In genomic region chr7:133059150-133059509, GRCm38 (mm10) we compare ENCODE assay signal across 10 mouse cellular contexts.
A peak's percentile ranks its signal among the peaks of the same experiment; 100 is the strongest.
DNase-seq lines count a peak whose midpoint lies in the region; ATAC-seq and TF ChIP-seq lines count a peak whose summit lies in the region.
"Had no signal": no experiment of that assay in that cellular context is flagged by ENCODE, and none has a peak within 500 bp of the region (broad histone marks: within the 10 kb centered on the region; RNA-seq: fewer than 3 reads in every experiment).

No protein-coding gene starts in this region.

- TF ChIP-seq POLR2A in kidney, adult 2 months (IDR thresholded peaks at IDR 0.05; ENCODE audit: low read depth, low read length) = no peak

- DNase-seq in heart, embryonic 10.5 days (ENCODE audit: low spot score) = no peak
- DNase-seq in heart, postnatal 36 days = no peak
- DNase-seq in gastrocnemius, postnatal 36 days = peak; percentile 42 to 68
- DNase-seq in kidney, adult 2 months = no peak
- DNase-seq in layer of hippocampus, adult 9-10 months (ENCODE audit: low spot score) = no peak
- DNase-seq: kidney, adult 8-10 months; spleen, adult 18-20 months had no signal

- peaks cover 77% of the 10 kb centered on the region for H3K4me1 ChIP-seq in heart, embryonic 10.5 days
- peaks cover 17% of the 10 kb centered on the region for H3K4me1 ChIP-seq in midbrain, embryonic 15.5 days
- peaks cover 20% of the 10 kb centered on the region for H3K4me1 ChIP-seq in midbrain, embryonic 13.5 days (replicated peaks)
- H3K4me1 ChIP-seq in kidney, adult 2 months (ENCODE audit: control insufficient read depth, insufficient read depth, low read length) = peaks cover 36% of the 10 kb centered on the region

- peaks cover 26% of the 10 kb centered on the region for H3K36me3 ChIP-seq in heart, embryonic 10.5 days
- H3K36me3 ChIP-seq in midbrain, embryonic 15.5 days (replicated peaks) = no peaks in the 10 kb centered on the region
- peaks cover 3% of the 10 kb centered on the region; the same call in 1 of the 2 replicates for H3K36me3 ChIP-seq in midbrain, embryonic 13.5 days
- H3K36me3 ChIP-seq in kidney, adult 2 months (ENCODE audit: control insufficient read depth, insufficient read depth, low read length) = no peaks in the 10 kb centered on the region

- ATAC-seq in midbrain, embryonic 15.5 days (replicated peaks) = no peak
- no peak for ATAC-seq in midbrain, embryonic 13.5 days

- no peak overlapping the region; the same call in 1 of the 2 replicates for H3K9ac ChIP-seq in midbrain, embryonic 15.5 days
- no peak overlapping the region for H3K9ac ChIP-seq in midbrain, embryonic 13.5 days (replicated peaks)
- H3K9ac ChIP-seq: liver, embryonic 14.5 days had no signal

- H3K4me3 ChIP-seq in heart, embryonic 10.5 days = no peak overlapping the region
- H3K4me3 ChIP-seq in midbrain, embryonic 15.5 days = no peak overlapping the region
- H3K4me3 ChIP-seq in midbrain, embryonic 13.5 days (replicated peaks) = no peak overlapping the region
- H3K4me3 ChIP-seq in kidney, adult 2 months (ENCODE audit: insufficient read depth, low read depth, low read length) = no peak overlapping the region

- H3K4me2 ChIP-seq in midbrain, embryonic 15.5 days = no peak overlapping the region
- no peak overlapping the region for H3K4me2 ChIP-seq in midbrain, embryonic 13.5 days (replicated peaks)

- WGBS in heart, embryonic 10.5 days = 52% methylated on average over 6 of the region's 6 CpGs
- 75% methylated on average over 6 of the region's 6 CpGs for WGBS in midbrain, embryonic 15.5 days
- 87% methylated on average over 6 of the region's 6 CpGs for WGBS in midbrain, embryonic 13.5 days
- WGBS in kidney, adult 2 months = 31% methylated on average over 6 of the region's 6 CpGs

- TF ChIP-seq CTCF in kidney, adult 2 months (conservative IDR thresholded peaks at IDR 0.05; ENCODE audit: insufficient read depth, insufficient read length, low read depth, low read length) = no peak

- no peaks in the 10 kb centered on the region for H3K27me3 ChIP-seq in heart, embryonic 10.5 days (ENCODE audit: insufficient read depth, poor library complexity, severe bottlenecking)
- no peaks in the 10 kb centered on the region for H3K27me3 ChIP-seq in midbrain, embryonic 15.5 days (replicated peaks)
- H3K27me3 ChIP-seq in midbrain, embryonic 13.5 days = no peaks in the 10 kb centered on the region
- no peaks in the 10 kb centered on the region for H3K27me3 ChIP-seq in kidney, adult 2 months (replicated peaks; ENCODE audit: control insufficient read depth, insufficient read depth, low read length)

- peak overlapping the region; percentile 83 for H3K27ac ChIP-seq in heart, embryonic 10.5 days
- peak overlapping the region; percentile 17; the same call in 1 of the 2 replicates for H3K27ac ChIP-seq in midbrain, embryonic 15.5 days
- no peak overlapping the region for H3K27ac ChIP-seq in midbrain, embryonic 13.5 days
- H3K27ac ChIP-seq in kidney, adult 2 months (ENCODE audit: insufficient read depth, low read depth, low read length) = no peak overlapping the region
- H3K27ac ChIP-seq: liver, embryonic 14.5 days had no signal

- intact Hi-C loops in heart, postnatal 36 days (cut with DNase I) = loop anchor here (5.0 kb wide), 1 partner anchor 63 kb away; the partner anchor contains the start of genes Ctbp2 and Fgfr2
- intact Hi-C loops in gastrocnemius, postnatal 36 days (cut with DNase I) = loop anchor here (5.0 kb wide), 1 partner anchor 43 kb away; no protein-coding TSS in a partner anchor

- H3K9me3 ChIP-seq in heart, embryonic 10.5 days = no peaks in the 10 kb centered on the region
- no peaks in the 10 kb centered on the region for H3K9me3 ChIP-seq in midbrain, embryonic 15.5 days
- no peaks in the 10 kb centered on the region for H3K9me3 ChIP-seq in midbrain, embryonic 13.5 days

Comparison
In these comparisons a context has a peak if more than half of its experiments do, and no peak if none do; other contexts are left out.
1. H3K27ac ChIP-seq: peak in heart, embryonic 10.5 days (single experiment) and midbrain, embryonic 15.5 days (single experiment); none in midbrain, embryonic 13.5 days (single experiment) and kidney, adult 2 months (single experiment).
2. DNase-seq: peak in gastrocnemius, postnatal 36 days (2 of 2); none in heart, embryonic 10.5 days (single experiment), heart, postnatal 36 days (0 of 2), kidney, adult 2 months (single experiment) and layer of hippocampus, adult 9-10 months (single experiment).